Mouse (Mus musculus): Measurements from ENCODE around the gene Hist1h2ad. TPM values are rescaled to one million over a fixed set of nuclear protein-coding genes. Genes with fewer than 3 reads are reported as not detected.
A peak's percentile ranks its signal among the peaks of the same experiment; 100 is the strongest.
"Not testable (repeated sequence)": the region's sequence is repeated elsewhere in the genome, so short reads cannot be mapped to it uniquely, and the experiment has no call there.

Gene Hist1h2ad
- polyA plus RNA-seq, 1 experiment from 2014 or later: not detected

DNA sequence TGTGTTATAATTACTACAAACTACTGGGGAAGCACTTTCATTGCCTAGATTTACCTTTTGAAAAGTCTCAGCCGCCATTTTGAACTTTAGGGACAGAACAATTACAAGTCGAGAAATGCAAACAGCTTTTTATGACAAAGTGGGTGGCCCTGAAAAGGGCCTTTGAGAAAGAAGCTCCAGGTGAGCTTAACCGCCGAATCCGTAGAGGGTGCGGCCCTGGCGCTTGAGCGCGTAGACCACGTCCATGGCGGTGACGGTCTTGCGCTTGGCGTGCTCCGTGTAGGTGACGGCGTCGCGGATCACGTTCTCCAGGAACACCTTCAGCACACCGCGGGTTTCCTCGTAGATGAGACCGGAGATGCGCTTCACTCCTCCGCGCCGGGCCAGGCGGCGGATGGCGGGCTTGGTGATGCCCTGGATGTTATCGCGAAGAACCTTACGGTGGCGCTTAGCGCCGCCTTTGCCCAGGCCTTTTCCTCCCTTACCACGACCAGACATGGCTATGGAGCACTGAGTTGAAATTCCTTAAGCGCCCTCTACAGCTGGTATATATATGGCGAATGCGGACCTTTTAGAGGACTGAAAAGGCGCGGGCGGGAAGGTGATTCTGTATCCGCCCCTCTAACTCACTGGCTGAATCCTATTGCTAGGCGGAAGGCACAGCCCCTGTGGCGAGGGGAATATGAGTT, 22.9 kb upstream of the Hist1h2ad start, which contains the start of gene Hist1h4f:
Hist1h4f (minus strand) TSS at position 503 of the 689 bp plus-strand sequence.
- Histone ChIP-seq H3K27ac (peak within 1 kb of the TSS; percentile 75), H3K4me3 (ENCODE audit: inconsistent target) (peak within 1 kb of the TSS; percentile 13; the same call in 1 of the 2 replicates)
- WGBS (ENCODE audit: missing documents): under 1% methylated on average over 33 of the region's 47 CpGs
- H3K36me3 ChIP-seq (ENCODE audit: inconsistent target); H3K79me2 ChIP-seq (ENCODE audit: inconsistent target): not testable (repeated sequence)

DNA sequence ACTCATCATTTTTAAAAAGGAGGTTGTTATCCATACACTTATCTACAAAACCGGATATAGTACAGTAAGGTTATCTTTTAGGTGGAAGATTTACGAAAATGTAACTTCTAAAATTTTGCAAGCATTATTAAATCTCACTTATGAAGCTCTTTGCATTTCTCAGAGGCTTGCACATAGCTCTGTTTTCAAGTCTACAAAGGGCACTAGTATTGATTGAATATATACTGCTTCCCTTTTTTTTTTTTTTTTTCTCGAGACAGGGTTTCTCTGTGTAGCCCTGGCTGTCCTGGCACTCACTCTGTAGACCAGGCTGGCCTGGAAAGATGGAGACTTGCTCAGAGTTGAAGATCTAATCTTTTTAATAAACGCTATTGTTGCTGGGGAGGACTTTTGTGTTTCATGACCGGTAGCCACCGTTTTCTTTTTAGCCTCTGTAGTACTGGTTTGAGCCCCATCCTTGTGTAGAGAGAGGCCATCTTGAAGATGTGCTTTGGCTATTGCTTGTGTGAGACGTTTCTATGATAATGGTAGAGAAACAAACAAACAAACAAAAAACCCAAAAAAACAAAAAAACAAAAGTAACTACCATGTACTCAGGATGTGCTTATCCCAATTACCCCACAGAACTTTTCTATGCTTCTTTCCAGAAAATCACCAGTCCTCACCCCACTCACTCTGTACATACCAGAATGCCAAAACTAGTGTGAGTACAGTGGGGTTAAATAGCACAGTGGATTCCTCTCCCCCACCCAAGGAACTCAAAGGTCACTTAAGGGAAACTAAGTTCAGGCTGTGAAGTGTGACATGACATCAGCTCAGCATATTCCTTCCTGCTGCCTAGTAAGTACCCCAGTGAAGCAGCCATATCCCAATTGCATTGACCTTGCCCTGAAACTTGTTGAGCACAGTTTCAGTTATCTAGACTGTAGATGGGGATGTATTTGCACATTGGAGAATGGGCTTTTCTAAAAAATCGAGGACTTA, 22.0 kb upstream of the Hist1h2ad start:
- no peaks in the 10 kb centered on the region for H3K79me2 ChIP-seq (ENCODE audit: inconsistent target)
- 48% methylated on average over 7 of the region's 8 CpGs for WGBS (ENCODE audit: missing documents)
- H3K36me3 ChIP-seq (ENCODE audit: inconsistent target): no peaks in the 10 kb centered on the region
- H3K27ac ChIP-seq: peak overlapping the region; percentile 75
- no peak overlapping the region; the same call in 1 of the 2 replicates for H3K4me3 ChIP-seq (ENCODE audit: inconsistent target)

DNA sequence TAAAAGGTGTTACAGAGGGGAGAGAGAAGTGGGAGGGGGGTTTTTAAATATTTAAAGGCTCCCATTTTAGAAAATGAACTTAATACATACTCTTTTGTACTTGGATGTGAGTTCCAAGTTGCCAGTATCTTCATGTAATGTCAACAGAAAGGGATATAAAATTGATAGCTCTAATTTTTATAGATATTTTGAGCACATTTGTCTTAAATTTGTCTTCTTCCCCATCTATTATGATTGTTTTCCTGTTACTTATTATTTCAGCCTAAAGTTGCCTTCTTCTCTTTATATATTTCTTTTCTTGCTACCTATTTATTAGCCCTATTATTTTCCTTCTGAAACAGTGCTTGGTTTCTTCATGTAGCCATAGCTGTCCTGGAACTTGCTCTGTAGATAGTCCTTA, 21.2 kb upstream of the Hist1h2ad start, which contains the start of gene Hist1h1d:
Hist1h1d (plus strand) TSS at position 301 of the 400 bp plus-strand sequence.
- Histone ChIP-seq H3K4me3 (ENCODE audit: inconsistent target) (no peak within 1 kb of the TSS), H3K79me2 (ENCODE audit: inconsistent target) (no peaks in the 10 kb centered on the region), H3K27ac (peak within 1 kb of the TSS; percentile 75), H3K36me3 (ENCODE audit: inconsistent target) (no peaks in the 10 kb centered on the region)

DNA sequence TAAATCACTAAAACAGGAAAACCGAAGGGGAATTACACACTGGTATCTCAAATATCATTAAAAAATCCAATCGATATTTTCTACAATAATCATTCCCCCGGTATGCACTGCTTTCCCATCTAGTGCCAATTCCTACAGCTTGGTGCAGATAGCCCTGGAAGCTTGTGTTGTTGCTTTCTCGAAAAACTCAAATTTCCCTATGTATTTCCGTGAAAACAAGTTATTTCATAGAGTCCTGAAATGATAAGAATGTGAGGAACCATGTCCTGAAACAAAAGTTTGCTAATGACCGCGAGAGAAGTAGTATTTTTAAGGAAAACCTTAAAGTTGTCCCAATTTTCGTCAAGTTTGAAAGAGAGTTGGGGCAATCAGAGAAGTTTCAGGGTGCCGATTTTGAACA, 19.8 kb upstream of the Hist1h2ad start:
- Histone ChIP-seq H3K27ac (peak overlapping the region; percentile 67), H3K4me3 (ENCODE audit: inconsistent target) (no peak overlapping the region), H3K36me3 (ENCODE audit: inconsistent target) (no peaks in the 10 kb centered on the region), H3K79me2 (ENCODE audit: inconsistent target) (no peaks in the 10 kb centered on the region)
- WGBS (ENCODE audit: missing documents): 27% methylated on average over 9 of the region's 9 CpGs

DNA sequence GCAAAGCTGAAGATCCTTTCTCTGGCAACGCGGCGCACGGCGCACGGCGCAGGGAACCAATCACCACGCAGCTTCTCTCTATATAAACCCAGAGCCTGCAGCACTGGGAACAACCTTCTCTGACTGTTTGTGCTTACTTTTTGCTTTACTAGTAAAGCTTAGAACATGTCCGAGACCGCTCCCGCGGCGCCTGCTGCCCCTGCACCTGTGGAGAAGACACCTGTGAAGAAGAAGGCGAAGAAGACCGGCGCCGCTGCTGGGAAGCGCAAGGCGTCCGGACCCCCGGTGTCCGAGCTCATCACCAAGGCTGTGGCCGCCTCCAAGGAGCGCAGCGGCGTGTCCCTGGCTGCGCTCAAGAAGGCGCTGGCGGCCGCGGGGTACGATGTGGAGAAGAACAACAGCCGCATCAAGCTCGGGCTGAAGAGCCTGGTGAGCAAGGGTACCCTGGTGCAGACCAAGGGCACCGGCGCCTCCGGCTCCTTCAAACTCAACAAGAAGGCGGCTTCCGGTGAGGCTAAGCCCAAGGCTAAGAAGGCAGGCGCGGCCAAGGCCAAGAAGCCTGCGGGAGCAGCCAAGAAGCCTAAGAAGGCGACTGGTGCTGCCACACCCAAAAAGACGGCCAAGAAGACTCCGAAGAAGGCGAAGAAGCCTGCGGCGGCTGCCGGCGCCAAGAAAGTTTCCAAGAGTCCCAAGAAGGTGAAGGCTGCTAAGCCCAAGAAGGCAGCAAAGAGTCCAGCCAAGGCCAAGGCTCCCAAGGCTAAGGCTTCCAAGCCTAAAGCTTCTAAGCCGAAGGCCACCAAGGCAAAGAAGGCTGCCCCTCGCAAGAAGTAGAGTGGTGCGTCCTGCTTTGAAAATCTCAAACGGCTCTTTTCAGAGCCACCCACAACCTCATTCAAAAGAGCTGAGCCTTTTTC, 19.0 kb upstream of the Hist1h2ad start:
- Histone ChIP-seq H3K36me3 (ENCODE audit: inconsistent target) (no peaks in the 10 kb centered on the region), H3K4me3 (ENCODE audit: inconsistent target) (peak overlapping the region; percentile 49), H3K27ac (peak overlapping the region; percentile 85), H3K79me2 (ENCODE audit: inconsistent target) (no peaks in the 10 kb centered on the region)
- 1% methylated on average over 38 of the region's 54 CpGs for WGBS (ENCODE audit: missing documents)

DNA sequence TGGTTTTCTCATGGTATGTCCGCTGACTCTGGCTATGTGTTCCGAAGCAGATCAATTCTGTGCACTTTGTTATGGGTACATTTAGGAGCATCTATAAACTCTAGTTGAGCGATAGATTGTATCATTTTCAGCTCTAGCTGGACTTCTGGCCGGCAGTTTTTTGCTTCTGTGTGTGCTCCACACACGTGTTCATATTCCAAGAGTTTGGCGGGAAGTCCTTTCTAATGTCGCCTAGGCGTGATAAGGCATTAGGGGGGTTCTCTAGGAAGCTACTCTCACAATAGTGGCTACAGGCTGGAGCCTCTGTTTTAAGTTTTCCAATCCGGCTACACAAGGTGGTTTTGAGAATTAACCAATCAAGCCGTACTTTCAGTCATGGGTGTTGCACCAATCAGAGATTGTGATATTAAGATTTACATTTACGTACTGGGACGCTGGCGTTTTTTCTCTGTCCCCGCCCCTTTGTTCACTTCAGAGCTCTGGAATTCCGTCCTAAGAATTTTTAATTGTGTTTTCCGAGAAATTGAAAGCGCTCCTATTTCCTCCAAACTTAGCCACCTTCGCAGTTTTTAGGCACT, 18.3 kb upstream of the Hist1h2ad start:
- no peaks in the 10 kb centered on the region for H3K79me2 ChIP-seq (ENCODE audit: inconsistent target)
- peak overlapping the region; percentile 85 for H3K27ac ChIP-seq
- no peaks in the 10 kb centered on the region for H3K36me3 ChIP-seq (ENCODE audit: inconsistent target)
- peak overlapping the region; percentile 49 for H3K4me3 ChIP-seq (ENCODE audit: inconsistent target)
- 0% methylated on average over 18 of the region's 18 CpGs for WGBS (ENCODE audit: missing documents)

DNA sequence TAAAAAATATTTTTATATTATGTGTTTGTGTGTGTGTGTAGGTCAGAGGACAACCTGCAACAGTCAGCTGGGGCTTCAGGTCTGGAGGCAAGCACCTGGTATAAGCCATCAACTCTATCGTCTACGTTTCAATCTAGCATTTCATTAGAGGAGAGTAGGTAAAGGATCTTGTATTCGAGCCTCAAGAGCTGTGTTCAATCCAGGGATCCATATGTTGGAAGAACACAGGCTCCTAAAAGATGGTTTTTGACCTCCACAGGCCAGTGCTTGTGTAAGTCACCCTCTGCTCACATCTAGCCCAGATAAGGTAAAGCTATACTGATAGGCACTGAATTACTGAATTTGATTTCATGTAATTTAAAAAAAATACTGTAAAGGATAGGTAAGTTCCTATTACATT, 17.3 kb upstream of the Hist1h2ad start:
- peak overlapping the region; percentile 85 for H3K27ac ChIP-seq
- H3K4me3 ChIP-seq (ENCODE audit: inconsistent target): peak overlapping the region; percentile 49; the same call in 1 of the 2 replicates
- 71% methylated on average over 3 of the region's 3 CpGs for WGBS (ENCODE audit: missing documents)

DNA sequence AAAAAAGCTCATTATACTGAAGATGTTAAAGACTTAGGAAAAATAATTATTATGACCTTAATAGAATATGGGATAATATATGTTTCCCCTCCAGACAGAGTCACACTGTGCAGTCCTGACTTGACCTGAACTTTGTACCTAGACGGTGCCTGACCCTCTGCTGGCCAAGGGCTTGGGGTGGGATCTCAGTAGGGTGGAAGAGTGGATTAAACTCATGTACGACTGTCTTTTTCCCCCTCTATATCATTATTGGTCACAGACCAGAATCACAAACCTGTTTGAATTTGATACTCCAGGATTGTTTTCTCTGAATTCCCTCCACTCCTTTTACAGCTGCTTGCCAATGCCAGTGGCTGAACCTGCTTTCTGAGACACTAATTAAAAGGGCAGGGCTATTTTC, 13.5 kb upstream of the Hist1h2ad start:
- not testable (repeated sequence) for H3K4me3 ChIP-seq (ENCODE audit: inconsistent target); H3K36me3 ChIP-seq (ENCODE audit: inconsistent target); H3K79me2 ChIP-seq (ENCODE audit: inconsistent target)
- peak overlapping the region; percentile 13; the same call in 1 of the 2 replicates for H3K27ac ChIP-seq
- 63% methylated on average over 2 of the region's 2 CpGs for WGBS (ENCODE audit: missing documents)

More for the DNA sequence above, 17.3 kb upstream of the Hist1h2ad start:
- Histone ChIP-seq H3K79me2 (ENCODE audit: inconsistent target) (no peaks in the 10 kb centered on the region), H3K36me3 (ENCODE audit: inconsistent target) (no peaks in the 10 kb centered on the region)

DNA sequence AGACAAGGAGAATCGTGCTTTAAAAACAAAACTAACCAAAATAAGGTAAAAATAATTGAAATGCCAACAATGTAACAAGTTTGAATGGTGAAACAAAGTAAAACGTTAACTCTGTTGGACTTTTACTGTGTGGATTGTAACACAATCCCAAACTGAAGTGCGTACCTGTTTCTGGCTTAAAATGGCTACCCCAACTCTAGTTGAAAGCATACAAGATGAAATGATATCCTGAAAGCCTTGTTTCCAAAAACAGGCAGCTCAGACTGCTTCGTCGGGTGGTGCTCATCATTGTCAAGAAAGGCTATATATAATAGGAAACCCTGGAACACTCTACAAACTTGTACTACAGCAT, 12.7 kb upstream of the Hist1h2ad start:
- 0% methylated on average over 2 of the region's 5 CpGs for WGBS (ENCODE audit: missing documents)

DNA sequence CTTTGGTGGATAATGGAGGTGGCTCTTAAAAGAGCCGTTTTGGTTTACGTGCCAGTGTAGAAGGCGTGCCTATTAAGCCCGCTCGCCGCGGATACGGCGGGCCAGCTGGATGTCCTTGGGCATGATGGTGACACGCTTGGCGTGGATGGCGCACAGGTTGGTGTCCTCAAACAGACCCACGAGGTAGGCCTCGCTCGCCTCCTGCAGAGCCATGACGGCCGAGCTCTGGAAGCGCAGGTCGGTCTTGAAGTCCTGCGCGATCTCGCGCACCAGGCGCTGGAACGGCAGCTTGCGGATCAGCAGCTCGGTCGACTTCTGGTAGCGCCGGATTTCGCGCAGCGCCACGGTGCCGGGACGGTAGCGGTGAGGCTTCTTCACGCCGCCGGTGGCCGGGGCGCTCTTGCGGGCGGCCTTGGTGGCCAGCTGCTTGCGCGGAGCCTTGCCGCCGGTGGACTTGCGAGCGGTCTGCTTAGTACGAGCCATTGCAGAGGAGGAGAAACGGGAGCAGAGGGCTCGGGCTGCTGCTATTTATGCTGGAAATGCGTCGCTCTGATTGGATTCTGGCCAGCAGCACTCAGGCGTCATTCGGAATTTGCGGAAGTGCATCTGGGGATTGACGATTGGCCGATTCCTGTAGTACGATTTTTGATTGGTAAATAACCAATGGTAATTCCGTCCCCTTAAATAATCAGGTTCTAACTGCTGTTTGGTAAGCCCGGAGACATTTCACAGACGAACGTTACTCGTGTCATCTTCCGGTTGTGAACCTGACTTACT, 12.1 kb upstream of the Hist1h2ad start, which contains the start of gene Hist1h3e:
Hist1h3e (minus strand) TSS at position 487 of the 777 bp plus-strand sequence.
- WGBS (ENCODE audit: missing documents): 0% methylated on average over 23 of the region's 67 CpGs
- peak within 1 kb of the TSS; percentile 91 for H3K27ac ChIP-seq
- not testable (repeated sequence) for H3K36me3 ChIP-seq (ENCODE audit: inconsistent target); H3K79me2 ChIP-seq (ENCODE audit: inconsistent target)
- H3K4me3 ChIP-seq (ENCODE audit: inconsistent target): peak within 1 kb of the TSS; percentile 15; the same call in 1 of the 2 replicates

More for the DNA sequence above, 12.7 kb upstream of the Hist1h2ad start:
- H3K27ac ChIP-seq; H3K36me3 ChIP-seq (ENCODE audit: inconsistent target); H3K79me2 ChIP-seq (ENCODE audit: inconsistent target): not testable (repeated sequence)
- peak overlapping the region; percentile 5; the same call in 1 of the 2 replicates for H3K4me3 ChIP-seq (ENCODE audit: inconsistent target)

DNA sequence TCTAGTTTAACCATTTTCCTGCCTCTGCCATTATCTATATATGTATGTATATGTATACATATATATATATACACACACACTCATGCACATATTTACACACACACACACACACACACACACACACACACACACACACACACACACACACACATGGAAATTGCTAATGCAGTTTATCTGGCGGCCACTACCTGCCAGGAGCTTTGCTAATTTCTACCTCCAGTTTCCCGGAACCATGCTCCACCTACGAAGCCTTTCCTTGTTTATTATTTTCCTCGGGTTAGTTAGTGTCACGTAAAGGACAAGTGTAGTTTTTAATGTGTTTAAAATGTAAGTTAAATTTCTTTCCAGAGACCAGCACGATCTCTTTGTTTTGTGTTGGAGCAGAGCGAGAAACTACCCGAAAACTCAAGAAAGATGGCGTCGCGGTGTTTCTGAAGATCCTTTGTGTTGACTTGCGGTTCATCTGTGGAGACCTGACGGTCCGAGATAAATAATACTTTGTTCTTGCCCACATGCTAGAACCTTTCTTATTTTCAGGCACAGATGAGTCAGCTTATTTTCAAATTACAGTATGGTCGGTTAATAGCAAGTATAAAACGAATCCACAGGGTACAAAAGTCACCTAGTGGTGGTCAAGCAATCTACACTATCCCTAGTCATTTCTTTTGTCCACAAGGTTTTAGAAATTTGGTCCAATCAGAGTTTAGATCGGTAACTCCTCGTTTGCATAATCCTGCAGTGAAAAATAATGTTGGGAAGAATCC, 11.3 kb upstream of the Hist1h2ad start:
- H3K27ac ChIP-seq: peak overlapping the region; percentile 91
- H3K79me2 ChIP-seq (ENCODE audit: inconsistent target): no peaks in the 10 kb centered on the region
- peak overlapping the region; percentile 15; the same call in 1 of the 2 replicates for H3K4me3 ChIP-seq (ENCODE audit: inconsistent target)
- WGBS (ENCODE audit: missing documents): 7% methylated on average over 18 of the region's 18 CpGs
- no peaks in the 10 kb centered on the region for H3K36me3 ChIP-seq (ENCODE audit: inconsistent target)

DNA sequence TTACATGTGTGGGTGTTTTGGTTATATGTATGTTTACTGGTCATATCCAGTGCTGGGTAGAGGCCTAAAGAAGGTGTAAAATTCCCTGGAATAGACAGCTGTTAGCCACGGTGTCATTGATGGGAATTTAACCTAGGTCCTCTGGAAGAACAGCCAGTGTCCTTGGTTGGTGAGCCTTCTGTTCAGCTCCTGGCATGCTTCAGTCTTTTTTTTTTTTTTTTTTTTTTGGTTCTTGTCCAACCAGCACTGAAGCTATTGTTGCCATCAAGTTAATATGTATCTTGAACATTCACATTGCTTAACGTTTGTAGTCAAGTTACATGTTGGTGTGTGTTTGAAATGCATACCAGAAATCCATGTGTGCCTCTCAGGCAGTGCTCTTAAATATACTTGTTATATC, 9.7 kb upstream of the Hist1h2ad start:
- no peak overlapping the region for H3K4me3 ChIP-seq (ENCODE audit: inconsistent target)
- no peaks in the 10 kb centered on the region for H3K79me2 ChIP-seq (ENCODE audit: inconsistent target)
- no peaks in the 10 kb centered on the region for H3K36me3 ChIP-seq (ENCODE audit: inconsistent target)
- no peak overlapping the region for H3K27ac ChIP-seq
- 95% methylated on average over 2 of the region's 2 CpGs for WGBS (ENCODE audit: missing documents)
